Comparison of ENCODE assay signal across 24 mouse cellular contexts in genomic region chr3:105777997-105778396, GRCm38 (mm10).
"Had no signal": no experiment of that assay in that cellular context is flagged by ENCODE, and none has a peak within 500 bp of the region (broad histone marks: within the 10 kb centered on the region; RNA-seq: fewer than 3 reads in every experiment).

No protein-coding gene starts in this region.

- DNase-seq: forebrain, postnatal 0 days; gastrocnemius, postnatal 14 days; gastrocnemius, postnatal 36 days; heart, adult 18-20 months; heart, postnatal 14 days; heart, postnatal 36 days; kidney, adult 11 months; kidney, adult 2 months; kidney, adult 9 months; kidney, postnatal 14 days; kidney, postnatal 36 days; layer of hippocampus, postnatal 36 days; left cerebral cortex, postnatal 4 days; liver, embryonic 13.5 days had no signal

- H3K4me3 ChIP-seq: heart, embryonic 10.5 days; heart, embryonic 13.5 days; heart, embryonic 15.5 days; hindbrain, embryonic 12.5 days; kidney, embryonic 15.5 days; limb, embryonic 13.5 days; limb, embryonic 15.5 days; liver, embryonic 13.5 days; liver, embryonic 15.5 days had no signal

- H3K27ac ChIP-seq: heart, embryonic 10.5 days; heart, embryonic 13.5 days; heart, embryonic 15.5 days; hindbrain, embryonic 12.5 days; hindbrain, embryonic 14.5 days; kidney, embryonic 15.5 days; kidney, postnatal 0 days; limb, embryonic 13.5 days; limb, embryonic 15.5 days; liver, embryonic 13.5 days; liver, embryonic 15.5 days had no signal
